Mouse (Mus musculus): Measurements from ENCODE around the gene Slpi.

- TF ChIP-seq GATA1 (IDR thresholded peaks at IDR 0.05; ENCODE audit: borderline replicate concordance, low read length), result no peak
- TF ChIP-seq FLI1 (IDR thresholded peaks at IDR 0.05; ENCODE audit: low read length), result no peak
These were observed 29.5 kb upstream of the Slpi start for GRCm38 (mm10) chr2:164418308-164418875.

Data from megakaryocyte, embryonic 14.5 days (primary cell).